Mouse (Mus musculus) midbrain, postnatal 0 days (tissue): ENCODE data around the gene Pmp22. TPM values are rescaled to one million over a fixed set of nuclear protein-coding genes. Genes with fewer than 3 reads are reported as not detected.

Experiments
- ATAC-seq: fragments of 200-750 bp; cut with Nextera tagmentation; 2 replicates; pipeline ENCODE4 v1.8.0; 2017; ENCODE audit warnings: moderate number of reproducible peaks, mild to moderate bottlenecking, moderate TSS enrichment, moderate library complexity; ENCODE audit not compliant: low FRiP score
- DNase-seq: peaks from one replicate; pipeline ENCODE4 v3.0.0-alpha.2; 2015; ENCODE audit warnings: low spot score
- H3K27ac ChIP-seq: fragments of 300-500 bp; sonication (generic); 2 replicates; pipeline ENCODE4 v1.5.1; 2014; ENCODE audit warnings: low read depth, mild to moderate bottlenecking, low read length, mixed read lengths
- H3K27me3 ChIP-seq: fragments of 300-500 bp; sonication (generic); 2 replicates; pipeline ENCODE4 v1.6.1; 2014; ENCODE audit warnings: low read length, control low read depth, mixed read lengths; ENCODE audit not compliant: insufficient read depth
- H3K36me3 ChIP-seq: fragments of 300-500 bp; sonication (generic); 2 replicates; pipeline ENCODE4 v1.6.1; 2014; ENCODE audit warnings: low read length, control low read depth, mixed read lengths; ENCODE audit not compliant: insufficient read depth
- H3K4me1 ChIP-seq: fragments of 300-500 bp; sonication (generic); 2 replicates; pipeline ENCODE4 v1.6.1; 2014; ENCODE audit warnings: mild to moderate bottlenecking, control low read depth, antibody characterized with exemption, low read length, mixed read lengths; ENCODE audit not compliant: insufficient read depth
- H3K4me2 ChIP-seq: fragments of 300-500 bp; sonication (generic); 2 replicates; pipeline ENCODE4 v1.6.1; 2014; ENCODE audit warnings: low read depth, mild to moderate bottlenecking, low read length, mixed read lengths; ENCODE audit not compliant: poor library complexity, severe bottlenecking
- H3K4me3 ChIP-seq: fragments of 300-500 bp; sonication (generic); 2 replicates; pipeline ENCODE4 v1.5.1; 2014; ENCODE audit warnings: low read depth, mild to moderate bottlenecking, low read length, moderate library complexity
- H3K9ac ChIP-seq: fragments of 300-500 bp; sonication (generic); replicated peaks from 2 replicates; pipeline ENCODE4 v1.6.1; 2014; ENCODE audit warnings: mild to moderate bottlenecking, low read length, moderate library complexity, mixed read lengths; ENCODE audit not compliant: poor library complexity, severe bottlenecking
- H3K9me3 ChIP-seq: fragments of 300-500 bp; sonication (generic); 2 replicates; pipeline ENCODE4 v1.6.1; 2016; ENCODE audit warnings: low read length, control low read depth
- CTCF ChIP-seq: IDR thresholded peaks from 2 replicates; pipeline ENCODE4 v1.5.1; 2016; ENCODE audit warnings: antibody characterized with exemption, mild to moderate bottlenecking
- WGBS: fragments of 180-500 bp; shearing (Covaris S2); extraction: QIAGEN DNeasy Blood & Tissue Kit; methylation state at CpG from one replicate; pipeline ENCODE4 v1.1.7; 2014; 5-methylcytosine and 5-hydroxymethylcytosine counted together
- polyA plus RNA-seq: library from polyadenylated mRNA; unstranded; fragments of >200 nt; fragmentation: Nextera tagmentation; extraction: Ambion mirVana; gene quantifications from 2 replicates; pipeline ENCODE4 v1.2.1, GENCODE M21; 2015
- total RNA-seq: library from RNA; depleted of rRNA; stranded (reverse); fragments of >200 nt; gene quantifications from 2 replicates; pipeline ENCODE4 v1.2.3, GENCODE M21; 2014

The Pmp22 gene
- total and polyA plus RNA-seq, 2 experiments from 2014 or later = 29.8 to 39.1 TPM

DNA sequence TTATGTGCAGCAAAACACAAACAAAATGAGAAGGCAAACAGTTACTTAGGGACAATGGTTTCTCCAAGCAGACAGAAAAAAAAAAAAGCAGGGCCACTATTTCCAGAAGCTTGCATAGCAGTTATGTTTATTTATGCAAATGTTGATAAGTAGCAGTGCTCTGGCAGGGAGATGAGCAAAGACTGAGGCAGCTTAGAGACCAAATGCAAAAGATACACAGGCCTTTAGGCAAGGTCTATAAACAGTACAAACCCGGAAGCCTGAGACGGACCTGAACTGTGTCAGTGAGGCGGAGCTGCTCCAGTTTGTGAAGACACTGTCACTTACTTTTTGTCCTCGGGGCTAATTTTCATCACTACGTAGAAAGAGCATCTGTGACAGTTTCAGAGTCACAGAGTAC, 35.2 kb upstream of the Pmp22 start:
- no peak for DNase-seq
- H3K9ac ChIP-seq = no peak overlapping the region
- no peak overlapping the region for H3K4me3 ChIP-seq
- H3K27ac ChIP-seq = no peak overlapping the region
- H3K36me3 ChIP-seq = no peaks in the 10 kb centered on the region
- H3K27me3 ChIP-seq = no peaks in the 10 kb centered on the region
- no peaks in the 10 kb centered on the region for H3K4me1 ChIP-seq
- WGBS = 71% methylated on average over 5 of the region's 5 CpGs
- no peak overlapping the region for H3K4me2 ChIP-seq
- no peak for ATAC-seq
- no peak for TF ChIP-seq CTCF
- no peaks in the 10 kb centered on the region for H3K9me3 ChIP-seq

DNA sequence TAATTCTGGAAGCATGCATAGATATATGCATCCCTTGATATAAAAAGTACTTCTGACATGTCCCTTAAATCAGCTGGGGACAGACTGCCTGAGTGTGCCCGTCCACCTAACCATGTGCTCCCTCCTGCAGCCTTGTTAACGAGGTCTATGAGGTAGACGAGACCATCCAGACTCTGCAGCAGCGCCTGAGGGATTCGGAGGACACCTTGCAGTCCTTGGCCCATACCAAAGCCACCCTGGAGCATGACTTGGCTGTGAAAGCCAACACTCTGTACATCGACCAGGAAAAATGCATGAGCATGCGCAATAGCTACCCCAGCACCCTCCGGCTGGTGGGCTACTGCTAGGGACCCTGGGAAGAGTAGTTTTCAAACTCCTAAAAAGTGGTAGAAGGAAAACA, 34.3 kb upstream of the Pmp22 start:
- ATAC-seq = no peak
- H3K27ac ChIP-seq = no peak overlapping the region
- no peaks in the 10 kb centered on the region for H3K9me3 ChIP-seq
- no peak overlapping the region for H3K4me2 ChIP-seq
- H3K9ac ChIP-seq = no peak overlapping the region
- no peak overlapping the region for H3K4me3 ChIP-seq
- no peaks in the 10 kb centered on the region for H3K4me1 ChIP-seq
- no peaks in the 10 kb centered on the region for H3K27me3 ChIP-seq
- 92% methylated on average over 8 of the region's 8 CpGs for WGBS
- no peak for DNase-seq
- no peaks in the 10 kb centered on the region for H3K36me3 ChIP-seq
- TF ChIP-seq CTCF = no peak

DNA sequence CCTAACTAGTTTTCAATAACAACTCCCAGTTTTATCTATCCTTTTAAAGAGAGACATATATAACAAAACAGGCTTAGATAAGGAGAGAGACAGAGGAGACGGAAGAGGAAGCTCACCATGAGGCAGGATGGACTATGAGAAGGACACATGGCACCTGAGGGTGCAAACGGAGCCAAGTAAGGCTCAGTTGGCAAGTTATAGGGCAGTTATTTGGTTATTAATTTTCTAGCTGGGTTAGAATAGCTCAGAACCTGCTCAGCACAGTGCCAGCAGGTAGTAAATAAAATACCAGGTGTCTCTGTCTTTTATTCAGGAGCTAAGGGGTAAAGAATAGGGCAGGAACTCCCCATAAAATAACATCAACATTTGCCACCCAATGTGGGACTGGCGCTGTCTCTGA, 30.8 kb upstream of the Pmp22 start:
- Histone ChIP-seq H3K4me2 (no peak overlapping the region), H3K4me3 (no peak overlapping the region), H3K36me3 (no peaks in the 10 kb centered on the region), H3K9ac (no peak overlapping the region), H3K4me1 (no peaks in the 10 kb centered on the region), H3K27me3 (no peaks in the 10 kb centered on the region), H3K27ac (no peak overlapping the region), H3K9me3 (no peaks in the 10 kb centered on the region)
- 88% methylated on average over 3 of the region's 3 CpGs for WGBS
- ATAC-seq (no peak), DNase-seq (no peak)
- TF ChIP-seq CTCF = no peak

DNA sequence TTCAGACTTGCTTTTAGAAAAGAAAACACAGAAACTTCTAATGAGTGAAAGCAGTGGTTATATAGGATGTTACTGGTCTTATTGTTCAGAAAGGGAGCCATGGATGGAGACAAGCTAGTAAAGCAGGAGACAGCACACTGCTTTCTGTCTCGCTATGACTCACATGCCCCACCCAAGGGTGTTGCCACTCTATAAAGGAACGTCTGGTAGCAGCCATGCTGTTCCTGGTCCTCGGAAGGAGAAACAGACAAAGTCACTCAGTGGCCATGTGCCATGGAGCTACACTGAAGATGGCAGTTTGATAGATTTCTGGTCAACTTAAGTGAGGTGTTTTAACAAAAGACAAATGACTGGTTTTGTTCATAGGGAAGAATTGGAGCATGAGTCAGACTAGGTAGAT, 29.4 kb upstream of the Pmp22 start:
- no peaks in the 10 kb centered on the region for H3K27me3 ChIP-seq
- 84% methylated on average over 3 of the region's 3 CpGs for WGBS
- ATAC-seq (no peak), DNase-seq (no peak)
- TF ChIP-seq CTCF = no peak
- H3K4me2 ChIP-seq = no peak overlapping the region
- H3K4me1 ChIP-seq = no peaks in the 10 kb centered on the region
- no peaks in the 10 kb centered on the region for H3K9me3 ChIP-seq
- no peak overlapping the region for H3K27ac ChIP-seq
- no peak overlapping the region for H3K4me3 ChIP-seq
- no peak overlapping the region for H3K9ac ChIP-seq
- H3K36me3 ChIP-seq = no peaks in the 10 kb centered on the region

DNA sequence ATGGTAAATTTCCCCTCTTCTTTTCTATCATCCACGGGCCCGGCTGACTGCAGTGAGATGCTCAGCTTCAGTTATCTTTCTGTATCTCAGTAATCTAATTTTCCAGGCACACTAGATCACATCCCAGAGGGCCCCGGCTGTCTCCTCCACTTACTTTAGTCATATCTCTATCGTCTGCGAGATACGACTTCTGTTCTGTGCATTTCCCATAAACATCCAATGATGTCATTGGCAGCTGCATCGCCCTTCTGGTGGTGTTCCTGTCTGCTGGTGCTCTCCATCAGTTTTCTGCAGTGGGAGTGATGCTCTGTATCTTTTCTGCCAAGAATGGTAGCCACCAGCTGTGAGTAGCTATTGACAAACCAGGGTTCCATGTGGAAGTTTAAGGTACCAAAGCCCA, 25.5 kb upstream of the Pmp22 start:
- Histone ChIP-seq H3K9ac (no peak overlapping the region), H3K27me3 (no peaks in the 10 kb centered on the region), H3K27ac (no peak overlapping the region), H3K36me3 (no peaks in the 10 kb centered on the region), H3K9me3 (no peaks in the 10 kb centered on the region), H3K4me3 (no peak overlapping the region), H3K4me2 (no peak overlapping the region), H3K4me1 (no peaks in the 10 kb centered on the region)
- TF ChIP-seq CTCF = no peak
- 87% methylated on average over 7 of the region's 7 CpGs for WGBS
- DNase-seq (no peak), ATAC-seq (no peak)

DNA sequence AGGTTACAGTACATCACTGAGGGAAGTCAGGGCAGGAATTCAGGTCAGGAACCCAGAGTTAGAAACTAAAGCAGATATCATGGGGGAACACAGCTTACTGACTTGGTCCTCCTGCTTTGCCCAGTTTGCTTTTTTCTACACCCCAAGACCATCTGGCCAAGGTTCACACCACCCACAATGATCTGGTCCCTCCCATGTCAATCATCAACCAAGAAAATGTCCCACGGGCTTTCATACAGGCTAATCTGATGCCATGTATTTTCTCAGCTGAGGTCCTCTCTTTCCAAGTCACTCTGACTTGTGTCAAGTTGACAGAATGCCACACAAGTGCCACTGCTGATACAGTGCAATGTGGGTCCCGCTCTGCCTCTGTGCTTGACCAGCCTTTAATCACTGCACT, 24.8 kb upstream of the Pmp22 start:
- no peak overlapping the region for H3K4me2 ChIP-seq
- H3K36me3 ChIP-seq = no peaks in the 10 kb centered on the region
- H3K9me3 ChIP-seq = no peaks in the 10 kb centered on the region
- no peak overlapping the region for H3K4me3 ChIP-seq
- 92% methylated on average over 2 of the region's 2 CpGs for WGBS
- H3K27me3 ChIP-seq = no peaks in the 10 kb centered on the region
- ATAC-seq = no peak
- no peaks in the 10 kb centered on the region for H3K4me1 ChIP-seq
- H3K9ac ChIP-seq = no peak overlapping the region
- no peak overlapping the region for H3K27ac ChIP-seq
- no peak for TF ChIP-seq CTCF
- no peak for DNase-seq
